In the genomic region with DNA sequence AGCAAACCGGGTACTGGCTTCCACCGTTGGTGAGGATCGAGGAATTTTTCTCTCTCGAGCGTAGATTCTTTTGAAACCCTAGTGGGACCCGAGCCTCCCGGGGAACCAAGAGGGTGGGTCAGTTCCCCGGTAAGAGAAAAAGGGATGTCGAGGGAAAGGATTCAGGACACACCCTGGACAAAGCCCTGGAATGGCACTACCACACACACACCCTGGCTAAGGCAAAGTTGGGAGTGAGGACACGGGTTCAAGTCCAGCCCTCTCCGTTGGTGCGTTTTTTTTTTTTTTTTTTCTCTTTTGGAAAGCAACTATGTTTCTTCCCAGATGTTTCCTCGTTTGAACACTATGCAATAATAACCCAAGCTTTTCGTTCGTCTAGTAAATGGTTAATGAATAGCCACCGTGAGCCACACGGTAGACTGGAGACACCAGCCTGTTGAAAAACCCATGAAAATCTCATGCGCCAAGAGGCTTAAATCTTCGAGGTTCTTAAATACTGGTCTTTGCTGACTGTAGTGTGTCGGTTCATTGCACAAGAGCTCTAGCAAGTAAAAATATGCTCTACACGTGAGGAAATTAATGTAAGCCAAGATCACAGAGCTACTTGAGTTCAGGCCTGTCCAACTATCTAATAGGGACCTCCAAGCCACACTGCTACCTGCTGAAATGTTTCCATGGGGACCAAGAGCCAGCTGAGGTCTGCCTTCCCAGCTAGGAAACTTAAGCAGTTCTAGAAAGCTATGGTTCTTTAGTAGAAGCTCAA, we compare ENCODE assay signal across 9 mouse cellular contexts. TPM values are rescaled to one million over a fixed set of nuclear protein-coding genes. Genes with fewer than 3 reads are reported as not detected.
DNase-seq lines count a peak whose midpoint lies in the region; ATAC-seq and TF ChIP-seq lines count a peak whose summit lies in the region.
"Had no signal": no experiment of that assay in that cellular context is flagged by ENCODE, and none has a peak within 500 bp of the region (broad histone marks: within the 10 kb centered on the region; RNA-seq: fewer than 3 reads in every experiment).

No protein-coding gene starts in this region.

- no peaks in the 10 kb centered on the region for H3K9me3 ChIP-seq in heart, embryonic 13.5 days
- H3K9me3 ChIP-seq in E14TG2a.4 (ENCODE audit: low read length): no peaks in the 10 kb centered on the region
- H3K9me3 ChIP-seq in forebrain, embryonic 16.5 days (ENCODE audit: control insufficient read depth, low read length): no peaks in the 10 kb centered on the region

- H3K36me3 ChIP-seq in heart, embryonic 13.5 days: peaks cover 55% of the 10 kb centered on the region
- H3K36me3 ChIP-seq in E14TG2a.4 (ENCODE audit: insufficient read depth, low read length) (peaks cover 37% of the 10 kb centered on the region), macrophage (ENCODE audit: inconsistent target) (peaks cover 26% of the 10 kb centered on the region)
- H3K36me3 ChIP-seq in forebrain, embryonic 16.5 days (ENCODE audit: control insufficient read depth, insufficient read depth): peaks cover 17% of the 10 kb centered on the region

- peaks cover 84% of the 10 kb centered on the region for H3K79me2 ChIP-seq in macrophage (ENCODE audit: inconsistent target)

- H3K27ac ChIP-seq in heart, embryonic 13.5 days (replicated peaks): peak overlapping the region; percentile 99
- H3K27ac ChIP-seq in forebrain, embryonic 16.5 days (ENCODE audit: low read length): peak overlapping the region; percentile 94
- peak overlapping the region; percentile 76 for H3K27ac ChIP-seq in macrophage

- H3K4me2 ChIP-seq in heart, embryonic 13.5 days: peak overlapping the region; percentile 93
- H3K4me2 ChIP-seq in forebrain, embryonic 16.5 days (ENCODE audit: low read length): peak overlapping the region; percentile 66

- no peak for TF ChIP-seq CTCF in E14TG2a.4 (conservative IDR thresholded peaks at IDR 0.05; ENCODE audit: low read length)

- peak overlapping the region; percentile 95 for H3K9ac ChIP-seq in heart, embryonic 13.5 days
- H3K9ac ChIP-seq in forebrain, embryonic 16.5 days (replicated peaks; ENCODE audit: low read depth, low read length): peak overlapping the region; percentile 98

- no peak for DNase-seq in heart, adult 8-10 months (ENCODE audit: low spot score)
- DNase-seq in right cerebral cortex, adult 2 months (ENCODE audit: low spot score in 2 of 2): no peak
- no peak for DNase-seq in right cerebral cortex, postnatal 10 days (ENCODE audit: low spot score in 2 of 2)
- no peak for DNase-seq in embryo, embryonic 9.5 days (ENCODE audit: extremely low spot score)

- 24% methylated on average over 21 of the region's 21 CpGs for WGBS in heart, embryonic 13.5 days
- 25% methylated on average over 21 of the region's 21 CpGs for WGBS in forebrain, embryonic 16.5 days
- 11% methylated on average over 21 of the region's 21 CpGs for WGBS in macrophage (ENCODE audit: missing documents)

- H3K27me3 ChIP-seq in heart, embryonic 13.5 days (replicated peaks): no peaks in the 10 kb centered on the region
- H3K27me3 ChIP-seq in E14TG2a.4 (ENCODE audit: insufficient read depth, low read length): peaks cover 32% of the 10 kb centered on the region
- H3K27me3 ChIP-seq in forebrain, embryonic 16.5 days (replicated peaks; ENCODE audit: control insufficient read depth, insufficient read depth, low read length): no peaks in the 10 kb centered on the region
- H3K27me3 ChIP-seq: Patski had no signal

- peak overlapping the region; percentile 96 for H3K4me3 ChIP-seq in heart, embryonic 13.5 days
- peak overlapping the region; percentile 87 for H3K4me3 ChIP-seq in E14TG2a.4 (replicated peaks; ENCODE audit: low read length)
- peak overlapping the region; percentile 96 for H3K4me3 ChIP-seq in forebrain, embryonic 16.5 days (replicated peaks; ENCODE audit: low read length)
- peak overlapping the region; percentile 87 for H3K4me3 ChIP-seq in macrophage (ENCODE audit: inconsistent target)

- H3K4me1 ChIP-seq in heart, embryonic 13.5 days: peaks cover 31% of the 10 kb centered on the region
- H3K4me1 ChIP-seq in E14TG2a.4 (replicated peaks; ENCODE audit: low read depth, low read length): peaks cover 50% of the 10 kb centered on the region
- peaks cover 24% of the 10 kb centered on the region for H3K4me1 ChIP-seq in forebrain, embryonic 16.5 days (replicated peaks; ENCODE audit: control insufficient read depth, insufficient read depth, low read length)

- no peak for ATAC-seq in heart, embryonic 13.5 days (ENCODE audit: extremely low read depth, insufficient number of reproducible peaks, low FRiP score, low TSS enrichment)
- ATAC-seq in forebrain, embryonic 16.5 days: no peak; the same call in 1 of the 2 replicates

RNA-seq across cellular contexts. Expression of a gene that starts 0.5 kb away (rescaled TPM):
- polyA plus RNA-seq in heart, embryonic 13.5 days (2015; fragmentation: Nextera tagmentation; extraction: Ambion mirVana): 25.5 and 29.1 TPM in 2 replicates
- 10 to 100 TPM; 11.3 to 14.0 (median 13.2) TPM for total RNA-seq in heart, adult 8-10 months (2022)
- polyA plus RNA-seq in forebrain, embryonic 16.5 days (2015; fragmentation: Nextera tagmentation; extraction: Ambion mirVana): 46.6 and 49.7 TPM in 2 replicates
- 100 to 1,000 TPM in 14 of 26 experiments, 10 to 100 TPM in 12; 20.3 to 270 (median 107) TPM for total RNA-seq in macrophage (2018; cell fraction: chromatin; rRNA removed)
- total RNA-seq in macrophage (2018; cell fraction: cytosol; rRNA removed): 100 to 1,000 TPM in 12 of 26 experiments, 10 to 100 TPM in 14; 48.5 to 137 (median 94.8) TPM
- total RNA-seq in macrophage (2018; cell fraction: nucleus; rRNA removed): 100 to 1,000 TPM in 16 of 26 experiments, 10 to 100 TPM in 10; 28.2 to 219 (median 122) TPM
- polyA plus RNA-seq in macrophage (2018): 38.9 to 56.5 TPM (median 40.9 TPM) in 3 replicates

RNA-seq across cellular contexts. Expression of a gene that starts 0.9 kb away (rescaled TPM):
- polyA plus RNA-seq in heart, embryonic 13.5 days (2015; fragmentation: Nextera tagmentation; extraction: Ambion mirVana): 5.6 and 5.9 TPM in 2 replicates
- 1 to 10 TPM; 7.4 to 9.5 (median 7.9) TPM for total RNA-seq in heart, adult 8-10 months (2022)
- polyA plus RNA-seq in forebrain, embryonic 16.5 days (2015; fragmentation: Nextera tagmentation; extraction: Ambion mirVana): 19.8 and 21.8 TPM in 2 replicates
- total RNA-seq in macrophage (2018; cell fraction: chromatin; rRNA removed): 10 to 100 TPM in 15 of 26 experiments, 1 to 10 TPM in 11; 1.9 to 36.3 (median 12.3) TPM
- 10 to 100 TPM in 18 of 26 experiments, 1 to 10 TPM in 8; 3.8 to 20.8 (median 12.9) TPM for total RNA-seq in macrophage (2018; cell fraction: cytosol; rRNA removed)
- total RNA-seq in macrophage (2018; cell fraction: nucleus; rRNA removed): 10 to 100 TPM in 21 of 26 experiments, 1 to 10 TPM in 5; 4.1 to 36.6 (median 17.3) TPM
- polyA plus RNA-seq in macrophage (2018): 4.8 to 10.3 TPM (median 7.1 TPM) in 3 replicates

RNA-seq across cellular contexts. Expression of a gene that starts 19.4 kb away (rescaled TPM):
- polyA plus RNA-seq in heart, embryonic 13.5 days (2015; fragmentation: Nextera tagmentation; extraction: Ambion mirVana): 42.5 and 43.4 TPM in 2 replicates
- total RNA-seq in heart, adult 8-10 months (2022): 10 to 100 TPM; 57.6 to 63.2 (median 58.0) TPM
- 10.9 and 11.3 TPM in 2 replicates for polyA plus RNA-seq in forebrain, embryonic 16.5 days (2015; fragmentation: Nextera tagmentation; extraction: Ambion mirVana)
- under 1 TPM in 1 of 26 experiments, not detected in 25; 0.28 TPM for total RNA-seq in macrophage (2018; cell fraction: chromatin; rRNA removed)
- under 1 TPM in 22 of 26 experiments, not detected in 4; 0.03 to 0.29 (median 0.15) TPM for total RNA-seq in macrophage (2018; cell fraction: cytosol; rRNA removed)
- under 1 TPM in 7 of 26 experiments, not detected in 19; 0.14 to 0.49 (median 0.19) TPM for total RNA-seq in macrophage (2018; cell fraction: nucleus; rRNA removed)
- 0.04 to 0.28 TPM (median 0.07 TPM) in 3 replicates for polyA plus RNA-seq in macrophage (2018)

RNA-seq across cellular contexts. Expression of a gene that starts 22.3 kb away (rescaled TPM):
- polyA plus RNA-seq in heart, embryonic 13.5 days (2015; fragmentation: Nextera tagmentation; extraction: Ambion mirVana): 0.40 TPM in 1 of 2 replicates, not detected in the other
- under 1 TPM in 1 of 4 experiments, not detected in 3; 0.57 TPM for total RNA-seq in heart, adult 8-10 months (2022)
- polyA plus RNA-seq in forebrain, embryonic 16.5 days (2015; fragmentation: Nextera tagmentation; extraction: Ambion mirVana): 1.5 TPM in 1 of 2 replicates, not detected in the other
- not detected for total RNA-seq in macrophage (2018; cell fraction: chromatin; rRNA removed)
- not detected for total RNA-seq in macrophage (2018; cell fraction: cytosol; rRNA removed)
- total RNA-seq in macrophage (2018; cell fraction: nucleus; rRNA removed): not detected
- polyA plus RNA-seq in macrophage (2018): not detected in 3 replicates
- polyA plus RNA-seq: Patski had no signal

RNA-seq across cellular contexts. Expression of a gene that starts 26.2 kb away (rescaled TPM):
- 0.47 and 0.55 TPM in 2 replicates for polyA plus RNA-seq in heart, embryonic 13.5 days (2015; fragmentation: Nextera tagmentation; extraction: Ambion mirVana)
- total RNA-seq in heart, adult 8-10 months (2022): under 1 TPM; 0.14 to 0.63 (median 0.52) TPM
- polyA plus RNA-seq in forebrain, embryonic 16.5 days (2015; fragmentation: Nextera tagmentation; extraction: Ambion mirVana): 0.16 and 0.52 TPM in 2 replicates
- total RNA-seq in macrophage (2018; cell fraction: chromatin; rRNA removed): under 1 TPM in 3 of 26 experiments, not detected in 23; 0.14 to 0.33 (median 0.22) TPM
- total RNA-seq in macrophage (2018; cell fraction: cytosol; rRNA removed): 1 to 10 TPM in 1 of 26 experiments, under 1 TPM in 18, not detected in 7; 0.03 to 1.1 (median 0.23) TPM
- under 1 TPM in 5 of 26 experiments, not detected in 21; 0.10 to 0.72 (median 0.60) TPM for total RNA-seq in macrophage (2018; cell fraction: nucleus; rRNA removed)
- polyA plus RNA-seq in macrophage (2018): 0.03 to 0.28 TPM in 2 of 3 replicates, not detected in the other
